Mouse (Mus musculus) small intestine, adult 2 months (tissue): ENCODE measurements around the gene Arhgap31. TPM values are rescaled to one million over a fixed set of nuclear protein-coding genes. Genes with fewer than 3 reads are reported as not detected.

Experiments
- H3K27ac ChIP-seq: fragments of 200-500 bp; 2 replicates; pipeline ENCODE4 v1.5.1; 2012; ENCODE audit warnings: low read depth, low read length, control low read depth, inconsistent platforms; ENCODE audit not compliant: insufficient read depth
- H3K27me3 ChIP-seq: fragments of 200-500 bp; 2 replicates; pipeline ENCODE4 v1.6.1; 2012; ENCODE audit warnings: mild to moderate bottlenecking, moderate library complexity, low read length, inconsistent platforms; ENCODE audit not compliant: control insufficient read depth, insufficient read depth
- H3K36me3 ChIP-seq: fragments of 200-500 bp; 2 replicates; pipeline ENCODE4 v1.6.1; 2012; ENCODE audit warnings: mild to moderate bottlenecking, low read length, control low read depth, inconsistent platforms; ENCODE audit not compliant: control insufficient read depth, insufficient read depth
- H3K4me1 ChIP-seq: fragments of 200-500 bp; 2 replicates; pipeline ENCODE4 v1.6.1; 2012; ENCODE audit warnings: low read length, inconsistent platforms, mixed read lengths; ENCODE audit not compliant: control insufficient read depth, insufficient read depth, insufficient read length
- H3K4me3 ChIP-seq: fragments of 200-500 bp; 2 replicates; pipeline ENCODE4 v1.5.1; 2012; ENCODE audit warnings: low read depth, mild to moderate bottlenecking, control low read depth, inconsistent platforms, low read length, moderate library complexity
- CTCF ChIP-seq: fragments of 200-500 bp; IDR thresholded peaks from 2 replicates; pipeline ENCODE4 v1.5.1; 2012; ENCODE audit warnings: low read depth, mild to moderate bottlenecking, control low read depth, inconsistent platforms, low read length, moderate library complexity, mixed read lengths; ENCODE audit not compliant: insufficient replicate concordance, insufficient read length; ENCODE audit errors: extremely low read depth
- POLR2A ChIP-seq: fragments of 200-500 bp; IDR thresholded peaks from 2 replicates; pipeline ENCODE4 v1.6.1; 2012; ENCODE audit warnings: low read depth, mild to moderate bottlenecking, control low read depth, inconsistent platforms, low read length, moderate library complexity
- WGBS: fragments of 180-500 bp; shearing (Covaris S2); methylation state at CpG from one replicate; pipeline ENCODE4 v1.1.7; 2018; 5-methylcytosine and 5-hydroxymethylcytosine counted together
- polyA plus RNA-seq: library from polyadenylated mRNA; depleted of rRNA; stranded (reverse); fragments of >200 nt; gene quantifications from 2 replicates; pipeline ENCODE4 v1.2.3, GENCODE M21; 2012

Arhgap31 gene
- polyA plus RNA-seq, 1 experiment: 4.0 TPM

GRCm38 (mm10) chr16:38636682-38637081, 76.4 kb downstream of the Arhgap31 start:
- Histone ChIP-seq H3K36me3 (peaks cover 4% of the 10 kb centered on the region), H3K4me1 (no peaks in the 10 kb centered on the region), H3K27me3 (no peaks in the 10 kb centered on the region), H3K27ac (0 out of 2 replicates have a peak overlapping the region, but pooled peaks have one; percentile 24), H3K4me3 (no peak overlapping the region)
- TF ChIP-seq POLR2A (no peak), CTCF (no peak)
- WGBS: 68% methylated on average over 9 of the region's 9 CpGs

- Histone ChIP-seq H3K4me3 (no peak overlapping the region), H3K4me1 (no peaks in the 10 kb centered on the region), H3K27ac (0 out of 2 replicates have a peak overlapping the region, but pooled peaks have one; percentile 24), H3K27me3 (no peaks in the 10 kb centered on the region), H3K36me3 (peaks cover 4% of the 10 kb centered on the region)
- TF ChIP-seq POLR2A (no peak), CTCF (no peak)
- 64% methylated on average over 8 of the region's 8 CpGs for WGBS
Observed at GRCm38 (mm10) chr16:38635833-38636390, 77.2 kb downstream of the Arhgap31 start.

GRCm38 (mm10) chr16:38632147-38632546, 80.9 kb downstream of the Arhgap31 start:
- no peaks in the 10 kb centered on the region for H3K4me1 ChIP-seq
- H3K27ac ChIP-seq: no peak overlapping the region

GRCm38 (mm10) chr16:38625811-38626369, 87.2 kb downstream of the Arhgap31 start:
- Histone ChIP-seq H3K4me3 (no peak overlapping the region), H3K36me3 (0 out of 2 replicates have a peak, but pooled peaks cover 1% of the 10 kb centered on the region), H3K27ac (no peak overlapping the region), H3K27me3 (no peaks in the 10 kb centered on the region), H3K4me1 (no peaks in the 10 kb centered on the region)
- TF ChIP-seq CTCF (no peak), POLR2A (no peak)
- WGBS: 73% methylated on average over 10 of the region's 10 CpGs

More at GRCm38 (mm10) chr16:38632147-38632546, 80.9 kb downstream of the Arhgap31 start:
- Histone ChIP-seq H3K27me3 (no peaks in the 10 kb centered on the region), H3K36me3 (no peaks in the 10 kb centered on the region), H3K4me3 (no peak overlapping the region)
- 56% methylated on average over 6 of the region's 6 CpGs for WGBS
- no peak for TF ChIP-seq POLR2A
- peak; percentile 83 for TF ChIP-seq CTCF

GRCm38 (mm10) chr16:38625411-38625810, 87.7 kb downstream of the Arhgap31 start:
- TF ChIP-seq CTCF (no peak), POLR2A (no peak)
- no peak overlapping the region for H3K4me3 ChIP-seq
- H3K27me3 ChIP-seq: no peaks in the 10 kb centered on the region
- H3K36me3 ChIP-seq: 0 out of 2 replicates have a peak, but pooled peaks cover 1% of the 10 kb centered on the region
- 88% methylated on average over 7 of the region's 7 CpGs for WGBS
- no peak overlapping the region for H3K27ac ChIP-seq
- no peaks in the 10 kb centered on the region for H3K4me1 ChIP-seq

- 68% methylated on average over 11 of the region's 11 CpGs for WGBS
Observed at GRCm38 (mm10) chr16:38624303-38624702, 88.8 kb downstream of the Arhgap31 start.

GRCm38 (mm10) chr16:38622283-38622682, 90.8 kb downstream of the Arhgap31 start:
- TF ChIP-seq CTCF (peak; percentile 35; the same call in 1 of the 2 replicates), POLR2A (no peak)
- H3K27me3 ChIP-seq: no peaks in the 10 kb centered on the region
- H3K36me3 ChIP-seq: peaks cover 4% of the 10 kb centered on the region; the same call in 1 of the 2 replicates
- H3K27ac ChIP-seq: no peak overlapping the region
- 59% methylated on average over 2 of the region's 2 CpGs for WGBS
- H3K4me1 ChIP-seq: no peaks in the 10 kb centered on the region
- no peak overlapping the region for H3K4me3 ChIP-seq

More at GRCm38 (mm10) chr16:38624303-38624702, 88.8 kb downstream of the Arhgap31 start:
- H3K27ac ChIP-seq: no peak overlapping the region
- H3K27me3 ChIP-seq: no peaks in the 10 kb centered on the region
- TF ChIP-seq CTCF (no peak), POLR2A (no peak)
- no peaks in the 10 kb centered on the region for H3K4me1 ChIP-seq
- H3K36me3 ChIP-seq: 0 out of 2 replicates have a peak, but pooled peaks cover 1% of the 10 kb centered on the region
- H3K4me3 ChIP-seq: no peak overlapping the region
